Mouse (Mus musculus) embryonic facial prominence, embryonic 10.5 days (tissue): ENCODE measurements around the gene Ppif. TPM values are rescaled to one million over a fixed set of nuclear protein-coding genes. Genes with fewer than 3 reads are reported as not detected.

Experiments used
- DNase-seq: peaks from one replicate; pipeline ENCODE4 v3.0.0-alpha.2; 2017; ENCODE audit warnings: low spot score
- H3K27ac ChIP-seq: fragments of 300-500 bp; sonication (generic); replicated peaks from 2 replicates; pipeline ENCODE4 v1.5.1; 2016; ENCODE audit warnings: mild to moderate bottlenecking
- H3K27me3 ChIP-seq: fragments of 300-500 bp; sonication (generic); replicated peaks from 2 replicates; pipeline ENCODE4 v1.6.1; 2016; ENCODE audit warnings: low read depth, mild to moderate bottlenecking; ENCODE audit not compliant: poor library complexity, severe bottlenecking
- H3K36me3 ChIP-seq: fragments of 300-500 bp; sonication (generic); replicated peaks from 2 replicates; pipeline ENCODE4 v1.6.1; 2016; ENCODE audit warnings: mild to moderate bottlenecking, moderate library complexity
- H3K4me1 ChIP-seq: fragments of 300-500 bp; sonication (generic); 2 replicates; pipeline ENCODE4 v1.6.1; 2016
- H3K4me3 ChIP-seq: fragments of 300-500 bp; sonication (generic); 2 replicates; pipeline ENCODE4 v1.5.1; 2016; ENCODE audit warnings: mild to moderate bottlenecking, moderate library complexity
- H3K9me3 ChIP-seq: fragments of 300-500 bp; sonication (generic); 2 replicates; pipeline ENCODE4 v1.6.1; 2016; ENCODE audit warnings: mild to moderate bottlenecking
- WGBS: fragments of 180-500 bp; shearing (Covaris S2); methylation state at CpG from one replicate; pipeline ENCODE4 v1.1.7; 2016; 5-methylcytosine and 5-hydroxymethylcytosine counted together
- polyA plus RNA-seq: library from polyadenylated mRNA; unstranded; fragments of >200 nt; fragmentation: Nextera tagmentation; extraction: Ambion mirVana; gene quantifications from 2 replicates; pipeline ENCODE4 v1.2.1, GENCODE M21; 2016

The Ppif gene
- polyA plus RNA-seq, 1 experiment from 2014 or later = 77.0 TPM

DNA sequence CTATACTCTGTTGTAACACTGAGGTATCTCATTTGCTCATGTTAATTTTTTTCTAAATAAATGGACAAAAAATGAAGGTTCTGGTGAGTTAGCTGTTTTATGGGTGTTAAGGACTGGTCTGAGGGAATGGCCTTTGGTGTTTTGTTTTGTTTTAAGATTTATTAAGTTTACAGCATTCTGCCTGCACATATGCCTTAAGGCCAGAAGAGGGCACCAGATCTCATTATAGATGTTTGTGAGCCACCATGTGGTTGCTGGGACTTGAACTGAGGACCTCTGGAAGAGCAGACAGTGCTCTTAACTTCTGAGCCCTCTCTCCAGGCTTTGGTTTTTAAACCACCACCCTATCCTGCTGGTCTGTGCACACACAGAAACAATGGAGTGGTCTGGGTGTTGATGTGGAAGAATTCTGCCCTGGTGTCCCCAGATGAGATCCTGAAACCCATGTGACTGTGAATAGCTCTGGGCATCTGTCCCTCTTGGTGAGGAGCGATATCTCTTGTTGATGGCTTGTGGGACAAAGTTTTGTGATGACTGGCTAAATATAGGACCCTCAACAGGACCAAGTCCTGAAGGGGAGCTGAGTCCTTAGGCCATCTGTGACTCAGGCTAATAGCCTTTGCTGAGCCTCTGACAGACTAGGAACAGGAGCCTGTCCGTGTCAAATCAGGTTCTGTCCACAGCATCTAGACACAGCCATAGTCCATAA, 27.1 kb upstream of the Ppif start:
- DNase-seq = no peak
- no peak overlapping the region for H3K27ac ChIP-seq
- peaks cover 65% of the 10 kb centered on the region for H3K36me3 ChIP-seq
- no peaks in the 10 kb centered on the region for H3K9me3 ChIP-seq
- H3K4me3 ChIP-seq = no peak overlapping the region
- no peaks in the 10 kb centered on the region for H3K27me3 ChIP-seq
- WGBS = 91% methylated on average over 2 of the region's 2 CpGs
- H3K4me1 ChIP-seq = no peaks in the 10 kb centered on the region; the same call in 1 of the 2 replicates

DNA sequence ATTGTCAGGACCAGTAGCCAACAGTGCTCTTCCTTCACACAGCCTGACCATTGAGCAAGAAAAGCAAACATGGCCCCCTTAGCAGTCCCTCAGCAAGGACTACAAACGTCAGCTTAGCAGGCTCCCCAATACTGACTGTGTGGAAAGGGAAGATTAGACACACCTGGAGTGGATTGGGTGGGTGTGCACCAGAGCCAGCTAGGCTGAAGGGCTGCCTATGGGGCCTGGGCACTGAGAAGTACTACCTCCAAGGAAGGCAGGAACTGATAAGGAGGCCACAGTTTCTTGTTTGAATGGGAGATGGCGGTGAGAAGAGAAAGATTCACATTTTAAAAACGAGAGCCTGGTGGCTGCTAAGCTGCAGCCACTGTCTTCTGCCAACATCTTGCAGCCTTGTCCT, 26.4 kb upstream of the Ppif start:
- Histone ChIP-seq H3K27me3 (no peaks in the 10 kb centered on the region), H3K4me1 (no peaks in the 10 kb centered on the region; the same call in 1 of the 2 replicates), H3K36me3 (peaks cover 57% of the 10 kb centered on the region), H3K27ac (no peak overlapping the region), H3K4me3 (no peak overlapping the region), H3K9me3 (no peaks in the 10 kb centered on the region)
- WGBS = 79% methylated on average over 3 of the region's 3 CpGs
- DNase-seq = no peak

DNA sequence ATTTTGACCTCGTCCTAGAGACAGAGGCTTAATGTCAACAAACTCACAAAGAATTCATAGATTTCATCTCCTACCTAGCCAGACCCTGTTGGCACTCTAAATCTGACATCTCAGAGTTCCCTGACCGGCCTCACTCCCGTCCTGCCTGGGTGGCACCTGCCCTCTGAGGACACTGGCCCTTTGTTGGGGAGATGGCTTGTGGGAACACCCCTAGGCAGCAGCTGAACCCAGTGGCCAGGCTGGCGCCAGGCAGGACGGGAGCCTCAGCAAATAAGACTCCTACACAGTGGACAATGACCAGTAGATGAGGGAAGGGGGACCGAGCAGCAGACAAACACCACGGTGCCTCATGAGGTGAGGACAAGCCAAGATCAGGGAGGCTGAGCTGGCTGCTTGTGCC, 14.3 kb upstream of the Ppif start:
- H3K27ac ChIP-seq = no peak overlapping the region
- H3K9me3 ChIP-seq = no peaks in the 10 kb centered on the region
- no peak for DNase-seq
- WGBS = 66% methylated on average over 7 of the region's 7 CpGs
- peaks cover 6% of the 10 kb centered on the region for H3K4me1 ChIP-seq
- no peaks in the 10 kb centered on the region for H3K36me3 ChIP-seq
- H3K4me3 ChIP-seq = no peak overlapping the region
- 0 out of 2 replicates have a peak, but pooled peaks cover 4% of the 10 kb centered on the region for H3K27me3 ChIP-seq

DNA sequence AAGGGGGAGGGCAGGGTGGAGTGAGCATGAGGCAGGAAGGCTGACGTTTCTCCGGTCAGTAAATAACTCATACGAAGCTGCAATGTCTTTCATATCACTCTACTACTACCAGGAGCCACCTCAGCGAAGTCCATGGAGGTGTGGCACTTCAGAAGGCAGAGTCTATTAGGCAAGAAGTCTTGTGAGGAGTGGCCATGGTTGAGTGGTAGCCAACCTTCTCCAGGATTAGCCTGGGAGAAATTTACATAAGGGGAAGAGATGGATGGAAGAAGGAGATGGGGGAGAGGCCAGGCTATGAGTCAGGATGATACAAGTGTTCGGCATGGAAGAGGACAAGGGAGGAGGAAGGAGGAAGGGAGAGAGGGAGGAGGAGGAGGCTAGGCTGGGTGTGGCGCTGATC, 11.9 kb upstream of the Ppif start:
- H3K4me1 ChIP-seq = peaks cover 14% of the 10 kb centered on the region
- no peak overlapping the region for H3K4me3 ChIP-seq
- H3K27me3 ChIP-seq = 0 out of 2 replicates have a peak, but pooled peaks cover 4% of the 10 kb centered on the region
- no peaks in the 10 kb centered on the region for H3K9me3 ChIP-seq
- H3K27ac ChIP-seq = no peak overlapping the region
- no peak for DNase-seq
- H3K36me3 ChIP-seq = no peaks in the 10 kb centered on the region
- WGBS = 82% methylated on average over 6 of the region's 6 CpGs

GRCm38 (mm10) chr14:25686216-25686945, 7.6 kb upstream of the Ppif start:
- no peaks in the 10 kb centered on the region for H3K36me3 ChIP-seq
- no peaks in the 10 kb centered on the region for H3K27me3 ChIP-seq
- H3K27ac ChIP-seq = no peak overlapping the region
- no peak for DNase-seq
- H3K9me3 ChIP-seq = no peaks in the 10 kb centered on the region
- no peak overlapping the region for H3K4me3 ChIP-seq
- 82% methylated on average over 7 of the region's 7 CpGs for WGBS
- H3K4me1 ChIP-seq = peaks cover 8% of the 10 kb centered on the region; the same call in 1 of the 2 replicates

- no peaks in the 10 kb centered on the region for H3K9me3 ChIP-seq
- H3K27me3 ChIP-seq = no peaks in the 10 kb centered on the region
- WGBS = 85% methylated on average over 10 of the region's 10 CpGs
- H3K27ac ChIP-seq = no peak overlapping the region
- no peak for DNase-seq
- H3K36me3 ChIP-seq = no peaks in the 10 kb centered on the region
- H3K4me1 ChIP-seq = peaks cover 8% of the 10 kb centered on the region; the same call in 1 of the 2 replicates
- no peak overlapping the region for H3K4me3 ChIP-seq
Observed at GRCm38 (mm10) chr14:25686983-25687901, 6.7 kb upstream of the Ppif start.

DNA sequence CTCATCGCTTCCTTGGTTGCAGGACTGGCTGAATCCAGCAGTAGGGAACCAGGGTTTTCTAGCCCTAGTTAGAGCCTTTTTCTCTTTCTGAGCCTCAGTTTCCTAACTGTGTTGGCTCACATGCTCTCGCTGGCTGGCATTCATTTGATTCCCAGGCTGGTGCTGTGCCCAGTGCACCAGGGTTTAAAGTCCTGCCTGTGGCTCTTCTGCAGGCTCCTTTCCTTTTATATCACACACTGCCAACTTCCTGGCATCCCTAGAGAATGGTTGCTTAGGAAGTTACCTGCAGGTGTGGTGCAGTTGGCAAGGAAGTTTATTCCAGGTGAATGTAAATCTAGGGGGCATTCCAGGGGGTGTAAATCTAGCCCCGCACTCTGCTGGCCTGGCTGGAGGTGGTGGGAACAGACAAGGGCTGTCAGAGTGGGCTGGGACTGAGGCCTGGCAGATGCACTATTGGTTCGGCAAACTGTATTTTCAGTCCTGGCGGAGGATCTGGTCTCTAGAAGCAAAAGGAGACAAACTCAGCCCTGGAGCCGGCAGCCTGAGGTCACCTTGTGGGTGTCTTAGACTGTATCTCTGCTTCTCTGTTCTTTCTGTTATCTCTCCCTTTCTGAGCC, 575 bp upstream of the Ppif start:
- 74% methylated on average over 6 of the region's 6 CpGs for WGBS
- H3K27ac ChIP-seq = peak overlapping the region; percentile 88
- H3K9me3 ChIP-seq = no peaks in the 10 kb centered on the region
- no peak for DNase-seq
- H3K36me3 ChIP-seq = peaks cover 30% of the 10 kb centered on the region
- no peaks in the 10 kb centered on the region for H3K27me3 ChIP-seq
- H3K4me1 ChIP-seq = peaks cover 25% of the 10 kb centered on the region
- H3K4me3 ChIP-seq = peak overlapping the region; percentile 81

DNA sequence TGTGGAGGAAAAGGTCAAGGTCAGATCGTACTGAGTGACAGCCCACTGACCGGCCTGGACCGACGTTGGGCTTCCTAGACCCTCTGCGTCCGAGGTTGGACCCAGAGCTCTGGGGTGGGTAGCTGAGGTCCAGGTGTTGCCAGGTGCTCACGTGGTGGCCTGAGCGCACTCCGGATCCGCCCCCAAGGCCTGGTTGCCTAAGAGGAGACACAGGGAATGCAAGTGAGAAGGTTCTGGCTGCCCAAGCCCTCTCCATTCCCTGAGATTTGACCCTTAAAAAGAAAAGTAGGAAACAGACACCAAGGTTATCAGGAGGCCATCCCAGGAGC, 579 bp downstream of the Ppif start:
- peak overlapping the region; percentile 88 for H3K27ac ChIP-seq
- H3K4me3 ChIP-seq = peak overlapping the region; percentile 81
- no peaks in the 10 kb centered on the region for H3K9me3 ChIP-seq
- peaks cover 25% of the 10 kb centered on the region for H3K4me1 ChIP-seq
- H3K27me3 ChIP-seq = no peaks in the 10 kb centered on the region
- peak; percentile 50 for DNase-seq
- peaks cover 41% of the 10 kb centered on the region for H3K36me3 ChIP-seq
- WGBS = 1% methylated on average over 10 of the region's 10 CpGs

DNA sequence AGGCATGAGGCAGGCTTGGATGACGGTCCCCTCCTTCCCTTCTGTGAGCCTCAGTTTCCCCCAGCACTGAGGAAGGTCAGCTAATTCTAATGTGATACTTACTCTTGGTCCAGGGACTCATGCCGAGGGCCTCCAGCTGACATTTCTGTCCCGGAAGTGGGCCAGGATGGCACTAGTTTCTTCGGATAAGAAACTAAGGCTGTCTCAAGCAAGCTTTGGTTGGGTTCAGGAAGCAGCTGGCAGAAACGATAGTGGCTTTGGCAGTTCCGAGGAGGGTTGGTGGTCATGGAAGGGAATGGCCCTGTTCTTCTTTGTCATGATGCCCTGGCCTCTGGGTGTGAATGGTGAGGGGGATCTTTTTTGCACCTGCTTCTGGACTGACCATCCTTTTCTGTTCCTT, 1.1 kb downstream of the Ppif start:
- Histone ChIP-seq H3K9me3 (no peaks in the 10 kb centered on the region), H3K27me3 (no peaks in the 10 kb centered on the region), H3K36me3 (peaks cover 46% of the 10 kb centered on the region), H3K27ac (peak overlapping the region; percentile 88; the same call in 1 of the 2 replicates), H3K4me1 (peaks cover 25% of the 10 kb centered on the region), H3K4me3 (peak overlapping the region; percentile 81)
- DNase-seq = no peak
- 73% methylated on average over 6 of the region's 6 CpGs for WGBS

GRCm38 (mm10) chr14:25696356-25696755, 2.4 kb downstream of the Ppif start:
- no peaks in the 10 kb centered on the region for H3K27me3 ChIP-seq
- peaks cover 25% of the 10 kb centered on the region for H3K4me1 ChIP-seq
- H3K4me3 ChIP-seq = no peak overlapping the region
- no peaks in the 10 kb centered on the region for H3K9me3 ChIP-seq
- no peak for DNase-seq
- peaks cover 57% of the 10 kb centered on the region for H3K36me3 ChIP-seq
- H3K27ac ChIP-seq = no peak overlapping the region
- WGBS = 75% methylated on average over 2 of the region's 2 CpGs

DNA sequence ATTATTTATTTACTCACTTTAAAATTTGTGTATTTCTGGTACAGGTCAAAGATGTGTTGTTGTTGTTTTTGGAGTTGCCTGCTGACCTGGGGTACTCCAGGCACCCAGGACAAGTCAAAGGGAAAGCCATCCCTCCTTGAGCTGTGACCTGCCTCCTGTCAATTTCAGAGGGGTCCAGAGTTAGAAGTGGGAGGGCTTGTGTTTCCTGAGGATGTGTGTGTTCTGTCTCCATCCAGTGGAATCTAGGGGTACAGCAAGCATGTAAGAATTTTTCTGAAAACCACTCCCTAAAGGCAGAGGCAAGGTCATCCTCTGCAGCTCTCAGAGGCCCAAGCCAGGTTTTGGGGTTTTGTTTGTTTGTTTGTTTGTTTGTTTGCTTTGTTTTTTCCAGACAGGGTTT, 8.0 kb downstream of the Ppif start:
- Histone ChIP-seq H3K27me3 (no peaks in the 10 kb centered on the region), H3K4me1 (no peaks in the 10 kb centered on the region), H3K36me3 (peaks cover 42% of the 10 kb centered on the region), H3K9me3 (no peaks in the 10 kb centered on the region), H3K27ac (no peak overlapping the region), H3K4me3 (no peak overlapping the region)
- no peak for DNase-seq

DNA sequence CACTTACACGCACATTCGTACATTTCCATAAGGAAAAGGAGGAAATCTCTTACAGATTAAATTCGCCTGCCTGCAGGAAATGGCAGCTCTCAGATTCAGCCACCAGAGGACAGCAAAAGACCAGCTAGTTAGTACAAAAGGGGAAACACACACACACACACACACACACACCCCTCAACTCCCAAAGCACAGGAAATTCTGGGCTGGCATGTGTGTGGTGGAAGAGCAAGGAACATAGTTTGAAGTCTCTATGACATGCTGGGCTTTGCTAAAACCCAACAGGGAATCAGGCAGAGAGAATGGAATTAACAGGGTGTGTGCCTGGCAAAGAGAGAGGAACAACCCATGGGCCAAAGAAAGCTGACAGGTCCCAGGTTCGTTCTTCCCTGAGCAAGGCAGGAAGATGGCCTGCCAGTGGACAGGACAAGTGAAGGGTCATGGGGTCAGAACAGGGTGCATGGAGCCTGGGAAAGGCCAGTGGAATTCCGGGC, 13.8 kb downstream of the Ppif start:
- H3K27ac ChIP-seq = peak overlapping the region; percentile 70; the same call in 1 of the 2 replicates
- no peaks in the 10 kb centered on the region for H3K27me3 ChIP-seq
- 56% methylated on average over 5 of the region's 5 CpGs for WGBS
- peaks cover 45% of the 10 kb centered on the region for H3K4me1 ChIP-seq
- H3K4me3 ChIP-seq = no peak overlapping the region
- DNase-seq = peak; percentile 68
- no peaks in the 10 kb centered on the region for H3K9me3 ChIP-seq
- no peaks in the 10 kb centered on the region for H3K36me3 ChIP-seq
